Mouse (Mus musculus): Measurements from ENCODE around the gene Cpm. TPM values are rescaled to one million over a fixed set of nuclear protein-coding genes. Genes with fewer than 3 reads are reported as not detected.
"Not testable (repeated sequence)": the region's sequence is repeated elsewhere in the genome, so short reads cannot be mapped to it uniquely, and the experiment has no call there.

Gene Cpm
- polyA plus RNA-seq, 1 experiment from 2014 or later: 2.4 TPM

DNA sequence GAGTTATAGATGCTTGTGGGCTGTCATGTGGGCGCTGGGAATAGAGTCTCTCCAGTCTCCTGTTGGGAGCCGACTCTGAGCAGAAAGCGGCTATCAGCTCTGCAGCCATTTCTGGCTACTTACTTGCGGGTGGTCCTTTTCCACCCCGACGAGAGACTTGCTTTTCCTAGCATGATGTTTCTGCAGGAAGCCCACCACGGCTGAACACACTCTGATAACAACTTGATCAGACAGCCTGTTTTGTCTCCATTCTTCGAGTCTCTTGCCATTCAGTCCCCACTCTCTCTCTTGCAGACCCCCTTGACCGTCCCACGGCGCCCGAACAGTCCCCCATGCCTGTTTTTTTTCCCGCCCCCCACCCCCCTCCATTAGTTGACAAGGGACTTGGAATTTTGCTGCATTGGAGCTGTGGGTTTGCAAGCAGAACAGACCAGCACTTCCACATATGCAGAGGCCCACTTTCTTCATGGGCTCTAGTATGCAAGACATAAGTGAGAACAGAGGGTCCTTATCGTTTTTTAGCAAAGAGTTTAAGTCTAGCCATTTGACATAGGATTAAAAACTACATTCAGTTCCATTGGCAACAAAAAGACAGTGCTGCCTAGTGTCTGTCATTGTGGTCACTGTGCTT, 103.8 kb downstream of the Cpm start:
- ATAC-seq (replicated peaks; ENCODE audit: insufficient number of reproducible peaks, insufficient read depth, low FRiP score, low read depth): no peak
- H3K9me3 ChIP-seq (replicated peaks): no peaks in the 10 kb centered on the region
- H3K27me3 ChIP-seq: no peaks in the 10 kb centered on the region
- WGBS: 54% methylated on average over 14 of the region's 14 CpGs
- H3K27ac ChIP-seq: no peak overlapping the region
- peaks cover 10% of the 10 kb centered on the region; the same call in 1 of the 2 replicates for H3K36me3 ChIP-seq
- no peak overlapping the region for H3K4me2 ChIP-seq
- no peak overlapping the region for H3K9ac ChIP-seq
- H3K4me3 ChIP-seq: no peak overlapping the region
- H3K4me1 ChIP-seq (replicated peaks): no peaks in the 10 kb centered on the region

- not testable (repeated sequence) for H3K9me3 ChIP-seq (replicated peaks); H3K27ac ChIP-seq; H3K4me2 ChIP-seq; H3K9ac ChIP-seq; H3K4me1 ChIP-seq (replicated peaks); H3K4me3 ChIP-seq; H3K27me3 ChIP-seq; ATAC-seq (replicated peaks; ENCODE audit: insufficient number of reproducible peaks, insufficient read depth, low FRiP score, low read depth)
- H3K36me3 ChIP-seq: peaks cover 13% of the 10 kb centered on the region; the same call in 1 of the 2 replicates
- 28% methylated on average over 8 of the region's 8 CpGs for WGBS
These were observed 104.3 kb downstream of the Cpm start for GRCm38 (mm10) chr10:117733626-117734025.

DNA sequence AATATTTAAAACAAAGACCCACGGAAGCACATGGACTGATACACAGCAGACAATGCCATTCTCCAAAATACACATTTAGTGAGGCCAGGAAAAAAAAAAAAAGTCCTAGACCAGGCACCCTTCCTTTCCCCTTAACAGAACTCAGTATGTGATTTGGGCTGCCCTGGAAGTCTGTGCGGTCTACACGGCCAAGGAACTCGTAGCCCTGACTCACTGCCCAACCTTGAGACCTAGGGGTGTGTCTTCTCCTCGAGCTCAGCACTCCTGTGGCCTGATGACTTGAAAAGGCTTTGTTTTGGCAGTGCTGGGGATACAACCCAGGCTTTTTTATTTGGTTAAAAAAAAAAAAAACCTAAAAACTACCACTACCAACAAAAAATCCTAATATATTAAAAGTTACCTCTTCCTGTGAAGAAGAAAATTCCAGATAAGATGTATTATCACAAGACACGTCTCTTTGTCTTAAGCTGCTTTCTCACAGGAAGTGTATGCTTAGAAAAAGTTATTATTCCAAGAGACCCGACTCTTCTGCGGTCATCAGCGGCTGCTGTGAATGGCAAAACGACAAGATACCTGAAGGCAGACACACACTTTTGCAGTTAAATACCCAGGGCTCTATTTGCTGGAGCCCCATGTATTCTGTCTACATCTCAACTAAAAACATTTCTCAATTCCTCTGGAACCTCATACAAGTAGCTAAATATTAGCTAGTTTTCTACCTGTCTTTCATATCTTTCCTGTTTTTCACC, 105.0 kb downstream of the Cpm start:
- not testable (repeated sequence) for H3K4me3 ChIP-seq; H3K27me3 ChIP-seq; H3K9me3 ChIP-seq (replicated peaks); H3K4me2 ChIP-seq; H3K9ac ChIP-seq; H3K4me1 ChIP-seq (replicated peaks); H3K27ac ChIP-seq; ATAC-seq (replicated peaks; ENCODE audit: insufficient number of reproducible peaks, insufficient read depth, low FRiP score, low read depth)
- 59% methylated on average over 9 of the region's 10 CpGs for WGBS
- H3K36me3 ChIP-seq: peaks cover 13% of the 10 kb centered on the region; the same call in 1 of the 2 replicates

GRCm38 (mm10) chr10:117735396-117735795, 106.1 kb downstream of the Cpm start:
- not testable (repeated sequence) for H3K4me2 ChIP-seq; H3K9me3 ChIP-seq (replicated peaks); H3K4me3 ChIP-seq; ATAC-seq (replicated peaks; ENCODE audit: insufficient number of reproducible peaks, insufficient read depth, low FRiP score, low read depth); H3K27me3 ChIP-seq; H3K27ac ChIP-seq; H3K9ac ChIP-seq; H3K4me1 ChIP-seq (replicated peaks)
- peaks cover 16% of the 10 kb centered on the region; the same call in 1 of the 2 replicates for H3K36me3 ChIP-seq
- WGBS: 77% methylated on average over 12 of the region's 12 CpGs

- no peak overlapping the region for H3K9ac ChIP-seq
- H3K27ac ChIP-seq: no peak overlapping the region
- peaks cover 16% of the 10 kb centered on the region; the same call in 1 of the 2 replicates for H3K36me3 ChIP-seq
- no peaks in the 10 kb centered on the region for H3K4me1 ChIP-seq (replicated peaks)
- no peak for ATAC-seq (replicated peaks; ENCODE audit: insufficient number of reproducible peaks, insufficient read depth, low FRiP score, low read depth)
- H3K9me3 ChIP-seq (replicated peaks): no peaks in the 10 kb centered on the region
- 82% methylated on average over 5 of the region's 5 CpGs for WGBS
- H3K4me2 ChIP-seq: no peak overlapping the region
- H3K4me3 ChIP-seq: no peak overlapping the region
- no peaks in the 10 kb centered on the region for H3K27me3 ChIP-seq
These were observed 107.3 kb downstream of the Cpm start for GRCm38 (mm10) chr10:117736573-117736972.

Other genes starting within 250 kb of the Cpm start
- 78.5 and 85.9 TPM in 2 replicates for gene Cpsf6, start 249.5 kb upstream of the Cpm start, polyA plus RNA-seq (2015; fragmentation: Nextera tagmentation; extraction: Ambion mirVana)
- 39.0 and 46.7 TPM in 2 replicates for gene Mdm2, start 81.3 kb downstream of the Cpm start, polyA plus RNA-seq (2015; fragmentation: Nextera tagmentation; extraction: Ambion mirVana)
- gene Slc35e3, start 116.9 kb downstream of the Cpm start, polyA plus RNA-seq (2015; fragmentation: Nextera tagmentation; extraction: Ambion mirVana): 7.1 and 8.9 TPM in 2 replicates
- gene Nup107, start 163.2 kb downstream of the Cpm start, polyA plus RNA-seq (2015; fragmentation: Nextera tagmentation; extraction: Ambion mirVana): 35.6 and 38.9 TPM in 2 replicates
- 112 and 128 TPM in 2 replicates for gene Rap1b, start 216.5 kb downstream of the Cpm start, polyA plus RNA-seq (2015; fragmentation: Nextera tagmentation; extraction: Ambion mirVana)